Comparison of ENCODE assay signal across 21 mouse cellular contexts in genomic region chr16:36545333-36545732, GRCm38 (mm10). TPM values are rescaled to one million over a fixed set of nuclear protein-coding genes. Genes with fewer than 3 reads are reported as not detected.
DNase-seq lines count a peak whose midpoint lies in the region; ATAC-seq lines count a peak whose summit lies in the region.
"Had no signal": no experiment of that assay in that cellular context is flagged by ENCODE, and none has a peak within 500 bp of the region (broad histone marks: within the 10 kb centered on the region; RNA-seq: fewer than 3 reads in every experiment).

No protein-coding gene starts in this region.

- no peaks in the 10 kb centered on the region for H3K36me3 ChIP-seq in intestine, embryonic 16.5 days (ENCODE audit: control insufficient read depth, insufficient read depth, low read length)
- no peaks in the 10 kb centered on the region for H3K36me3 ChIP-seq in stomach, embryonic 14.5 days (ENCODE audit: control insufficient read depth, insufficient read depth, low read length)
- H3K36me3 ChIP-seq: embryonic facial prominence, embryonic 13.5 days; heart, embryonic 13.5 days; limb, embryonic 13.5 days; midbrain, embryonic 12.5 days had no signal

- H3K4me2 ChIP-seq in intestine, embryonic 16.5 days (ENCODE audit: low read depth, low read length): no peak overlapping the region
- no peak overlapping the region for H3K4me2 ChIP-seq in stomach, embryonic 14.5 days (replicated peaks; ENCODE audit: low read depth, low read length)
- H3K4me2 ChIP-seq: embryonic facial prominence, embryonic 13.5 days; heart, embryonic 13.5 days; limb, embryonic 13.5 days; midbrain, embryonic 12.5 days had no signal

- intact Hi-C loops in left cerebral cortex, postnatal 36 days (cut with DNase I): no loop called here

- ATAC-seq in intestine, embryonic 16.5 days: peak; percentile 83
- peak; percentile 61; the same call in 1 of the 2 replicates for ATAC-seq in stomach, embryonic 14.5 days (ENCODE audit: insufficient number of reproducible peaks, insufficient read depth, low FRiP score, low read depth)
- ATAC-seq: hindbrain, postnatal 0 days had no signal

- DNase-seq in kidney, adult 8-10 months: peak; percentile 80 to 92
- peak; percentile 73 to 83 for DNase-seq in kidney, postnatal 25 days
- DNase-seq in left cerebral cortex, postnatal 36 days (ENCODE audit: low spot score in 2 of 2): no peak
- no peak for DNase-seq in layer of hippocampus, adult 9-11 months
- DNase-seq in layer of hippocampus, adult 9-10 months (ENCODE audit: low spot score): no peak
- DNase-seq in natural killer cell, adult 2 months (ENCODE audit: low spot score in 2 of 2): no peak
- DNase-seq: adrenal gland, postnatal 36 days; cerebellum, adult 2 months; gastrocnemius, postnatal 36 days; heart, postnatal 4 days; thymus, adult 2 months had no signal

- H3K27ac ChIP-seq in intestine, embryonic 16.5 days (ENCODE audit: low read length): no peak overlapping the region
- no peak overlapping the region for H3K27ac ChIP-seq in stomach, embryonic 14.5 days (ENCODE audit: low read length)
- H3K27ac ChIP-seq: embryonic facial prominence, embryonic 13.5 days; heart, embryonic 13.5 days; hindbrain, postnatal 0 days; limb, embryonic 13.5 days; midbrain, embryonic 12.5 days had no signal

- no peak overlapping the region for H3K4me3 ChIP-seq in intestine, embryonic 16.5 days (ENCODE audit: low read length)
- no peak overlapping the region for H3K4me3 ChIP-seq in stomach, embryonic 14.5 days (ENCODE audit: low read depth, low read length)
- H3K4me3 ChIP-seq: embryonic facial prominence, embryonic 13.5 days; heart, embryonic 13.5 days; limb, embryonic 13.5 days; midbrain, embryonic 12.5 days; myocyte had no signal

- WGBS in intestine, embryonic 16.5 days: 49% methylated on average over 4 of the region's 4 CpGs
- WGBS in stomach, embryonic 14.5 days: 60% methylated on average over 4 of the region's 4 CpGs

- H3K4me1 ChIP-seq in intestine, embryonic 16.5 days (ENCODE audit: control insufficient read depth, insufficient read depth, low read length): no peaks in the 10 kb centered on the region
- no peaks in the 10 kb centered on the region for H3K4me1 ChIP-seq in stomach, embryonic 14.5 days (ENCODE audit: control insufficient read depth, insufficient read depth, low read length)
- H3K4me1 ChIP-seq: embryonic facial prominence, embryonic 13.5 days; heart, embryonic 13.5 days; limb, embryonic 13.5 days; midbrain, embryonic 12.5 days had no signal

- no peaks in the 10 kb centered on the region for H3K9me3 ChIP-seq in intestine, embryonic 16.5 days (ENCODE audit: control insufficient read depth, low read length)
- no peaks in the 10 kb centered on the region for H3K9me3 ChIP-seq in stomach, embryonic 14.5 days (ENCODE audit: control insufficient read depth, low read depth, low read length)
- H3K9me3 ChIP-seq: embryonic facial prominence, embryonic 13.5 days; heart, embryonic 13.5 days; limb, embryonic 13.5 days; midbrain, embryonic 12.5 days had no signal

- H3K9ac ChIP-seq in intestine, embryonic 16.5 days (ENCODE audit: low read depth, low read length): no peak overlapping the region
- no peak overlapping the region for H3K9ac ChIP-seq in stomach, embryonic 14.5 days (replicated peaks; ENCODE audit: low read depth, low read length)
- H3K9ac ChIP-seq: embryonic facial prominence, embryonic 13.5 days; heart, embryonic 13.5 days; limb, embryonic 13.5 days; midbrain, embryonic 12.5 days had no signal

- H3K27me3 ChIP-seq in intestine, embryonic 16.5 days (replicated peaks; ENCODE audit: control insufficient read depth, insufficient read depth, low read length): no peaks in the 10 kb centered on the region
- no peaks in the 10 kb centered on the region for H3K27me3 ChIP-seq in stomach, embryonic 14.5 days (ENCODE audit: control insufficient read depth, insufficient read depth, low read length)
- H3K27me3 ChIP-seq: embryonic facial prominence, embryonic 13.5 days; heart, embryonic 13.5 days; limb, embryonic 13.5 days; midbrain, embryonic 12.5 days had no signal

RNA-seq across cellular contexts. Expression of gene Casr, which starts 16.6 kb away (rescaled TPM):
- polyA plus RNA-seq in intestine, embryonic 16.5 days (2015; fragmentation: Nextera tagmentation; extraction: Ambion mirVana): 0.07 TPM in 1 of 2 replicates, not detected in the other
- polyA plus RNA-seq in stomach, embryonic 14.5 days (2014; fragmentation: Nextera tagmentation; extraction: Ambion mirVana): 0.07 TPM in 1 of 2 replicates, not detected in the other
- 1 to 10 TPM; 1.5 to 1.8 TPM for total RNA-seq in left cerebral cortex, postnatal 36 days (2021)
- total RNA-seq: adrenal gland, postnatal 36 days; neutrophil, adult 5-6 weeks had no signal
- polyA plus RNA-seq: C2C12 had no signal

Comparison
In these comparisons a context has a peak if more than half of its experiments do, and no peak if none do; other contexts are left out.
1. DNase-seq: peak in kidney, adult 8-10 months (2 of 2) and kidney, postnatal 25 days (2 of 2); none in left cerebral cortex, postnatal 36 days (0 of 2), layer of hippocampus, adult 9-11 months (single experiment), layer of hippocampus, adult 9-10 months (single experiment) and natural killer cell, adult 2 months (0 of 2).